Mouse (Mus musculus): Measurements from ENCODE around the gene Stoml2. TPM values are rescaled to one million over a fixed set of nuclear protein-coding genes. Genes with fewer than 3 reads are reported as not detected.

The Stoml2 gene
- total and polyA plus RNA-seq, 3 experiments, result 145 to 191 (median 157) TPM

GRCm38 (mm10) chr4:43045659-43046302 lies 14.3 kb upstream of the Stoml2 start, which contains the start of gene Fam214b:
Gene Fam214b, minus strand, starts transcription at chr4:43046220.
- peak within 1 kb of the TSS; percentile 73 for H3K4me3 ChIP-seq (ENCODE audit: low read depth, low read length)

DNA sequence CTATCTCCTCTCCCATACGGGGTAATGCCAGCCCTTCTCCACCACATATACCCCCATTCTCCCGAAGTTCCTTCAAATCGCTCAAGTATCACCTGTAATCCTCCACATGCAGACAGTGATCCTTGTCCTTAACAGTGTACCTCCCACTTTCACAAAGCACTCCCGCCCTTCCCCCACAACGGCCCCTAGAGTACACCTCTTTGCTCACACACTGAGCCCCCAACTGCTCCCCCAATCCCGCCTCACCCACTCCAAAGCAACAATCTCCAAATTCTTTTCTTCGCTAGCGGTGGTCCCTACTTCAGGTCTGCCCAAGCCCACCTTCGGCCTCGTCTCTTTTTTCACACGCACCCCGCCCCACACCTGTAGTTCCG lies 13.8 kb upstream of the Stoml2 start:
- H3K27me3 ChIP-seq (ENCODE audit: insufficient read depth, low read length), result peaks cover 9% of the 10 kb centered on the region
- peaks cover 59% of the 10 kb centered on the region for H3K4me1 ChIP-seq (ENCODE audit: insufficient read depth, low read depth, low read length)
- ATAC-seq (ENCODE audit: extremely low read depth, insufficient number of reproducible peaks, low FRiP score, poor library complexity, severe bottlenecking) (no peak), DNase-seq (ENCODE audit: low spot score) (no peak)
- H3K36me3 ChIP-seq (replicated peaks), result no peaks in the 10 kb centered on the region
- H3K4me3 ChIP-seq (ENCODE audit: low read depth, low read length), result peak overlapping the region; percentile 73
- TF ChIP-seq CTCF (IDR thresholded peaks at IDR 0.05; ENCODE audit: low read depth, low read length) (no peak), POLR2AphosphoS5 (IDR thresholded peaks at IDR 0.05; ENCODE audit: insufficient replicate concordance, low read depth, low read length) (no peak), GATA2 (IDR thresholded peaks at IDR 0.05; ENCODE audit: borderline replicate concordance, low read depth, low read length) (no peak), GATA1 (IDR thresholded peaks at IDR 0.05; ENCODE audit: borderline replicate concordance, low read length) (no peak), TAL1 (conservative IDR thresholded peaks at IDR 0.05; ENCODE audit: low read depth, low read length) (no peak)
- no peaks in the 10 kb centered on the region for H3K9me3 ChIP-seq (replicated peaks)

More at GRCm38 (mm10) chr4:43045659-43046302, 14.3 kb upstream of the Stoml2 start, which contains the start of gene Fam214b:
- H3K9me3 ChIP-seq (replicated peaks), result no peaks in the 10 kb centered on the region
- ATAC-seq (ENCODE audit: extremely low read depth, insufficient number of reproducible peaks, low FRiP score, poor library complexity, severe bottlenecking) (peak; percentile 85), DNase-seq (ENCODE audit: low spot score) (peak; percentile 65)
- peaks cover 9% of the 10 kb centered on the region for H3K27me3 ChIP-seq (ENCODE audit: insufficient read depth, low read length)
- no peaks in the 10 kb centered on the region for H3K36me3 ChIP-seq (replicated peaks)
- TF ChIP-seq POLR2AphosphoS5 (IDR thresholded peaks at IDR 0.05; ENCODE audit: insufficient replicate concordance, low read depth, low read length), result no peak
- no peak for TF ChIP-seq GATA1 (IDR thresholded peaks at IDR 0.05; ENCODE audit: borderline replicate concordance, low read length)
- TF ChIP-seq TAL1 (conservative IDR thresholded peaks at IDR 0.05; ENCODE audit: low read depth, low read length), result no peak
- TF ChIP-seq CTCF (IDR thresholded peaks at IDR 0.05; ENCODE audit: low read depth, low read length), result no peak
- TF ChIP-seq GATA2 (IDR thresholded peaks at IDR 0.05; ENCODE audit: borderline replicate concordance, low read depth, low read length), result no peak
- H3K4me1 ChIP-seq (ENCODE audit: insufficient read depth, low read depth, low read length), result peaks cover 54% of the 10 kb centered on the region

GRCm38 (mm10) chr4:43044673-43045072 lies 13.2 kb upstream of the Stoml2 start:
- no peaks in the 10 kb centered on the region for H3K36me3 ChIP-seq (replicated peaks)
- ATAC-seq (ENCODE audit: extremely low read depth, insufficient number of reproducible peaks, low FRiP score, poor library complexity, severe bottlenecking), result no peak
- peaks cover 65% of the 10 kb centered on the region for H3K4me1 ChIP-seq (ENCODE audit: insufficient read depth, low read depth, low read length)
- DNase-seq (ENCODE audit: low spot score), result no peak
- H3K9me3 ChIP-seq (replicated peaks), result no peaks in the 10 kb centered on the region
- peak overlapping the region; percentile 73 for H3K4me3 ChIP-seq (ENCODE audit: low read depth, low read length)
- TF ChIP-seq TAL1 (conservative IDR thresholded peaks at IDR 0.05; ENCODE audit: low read depth, low read length), result no peak
- TF ChIP-seq GATA1 (IDR thresholded peaks at IDR 0.05; ENCODE audit: borderline replicate concordance, low read length), result no peak
- no peak for TF ChIP-seq GATA2 (IDR thresholded peaks at IDR 0.05; ENCODE audit: borderline replicate concordance, low read depth, low read length)
- no peak for TF ChIP-seq CTCF (IDR thresholded peaks at IDR 0.05; ENCODE audit: low read depth, low read length)
- no peak for TF ChIP-seq POLR2AphosphoS5 (IDR thresholded peaks at IDR 0.05; ENCODE audit: insufficient replicate concordance, low read depth, low read length)
- peaks cover 6% of the 10 kb centered on the region for H3K27me3 ChIP-seq (ENCODE audit: insufficient read depth, low read length)

GRCm38 (mm10) chr4:43043644-43044357 lies 12.3 kb upstream of the Stoml2 start:
- Histone ChIP-seq H3K36me3 (replicated peaks) (no peaks in the 10 kb centered on the region), H3K27me3 (ENCODE audit: insufficient read depth, low read length) (peaks cover 6% of the 10 kb centered on the region), H3K9me3 (replicated peaks) (no peaks in the 10 kb centered on the region), H3K4me1 (ENCODE audit: insufficient read depth, low read depth, low read length) (peaks cover 73% of the 10 kb centered on the region), H3K4me3 (ENCODE audit: low read depth, low read length) (peak overlapping the region; percentile 35; the same call in 1 of the 2 replicates)
- DNase-seq (ENCODE audit: low spot score), result peak; percentile 17
- ATAC-seq (ENCODE audit: extremely low read depth, insufficient number of reproducible peaks, low FRiP score, poor library complexity, severe bottlenecking), result no peak
- no peak for TF ChIP-seq GATA1 (IDR thresholded peaks at IDR 0.05; ENCODE audit: borderline replicate concordance, low read length)
- no peak for TF ChIP-seq POLR2AphosphoS5 (IDR thresholded peaks at IDR 0.05; ENCODE audit: insufficient replicate concordance, low read depth, low read length)
- TF ChIP-seq TAL1 (conservative IDR thresholded peaks at IDR 0.05; ENCODE audit: low read depth, low read length), result no peak

GRCm38 (mm10) chr4:43040881-43041547 lies 9.5 kb upstream of the Stoml2 start:
- no peaks in the 10 kb centered on the region for H3K9me3 ChIP-seq (replicated peaks)
- ATAC-seq (ENCODE audit: extremely low read depth, insufficient number of reproducible peaks, low FRiP score, poor library complexity, severe bottlenecking) (no peak), DNase-seq (ENCODE audit: low spot score) (no peak)
- no peak for TF ChIP-seq POLR2AphosphoS5 (IDR thresholded peaks at IDR 0.05; ENCODE audit: insufficient replicate concordance, low read depth, low read length)
- no peak for TF ChIP-seq TAL1 (conservative IDR thresholded peaks at IDR 0.05; ENCODE audit: low read depth, low read length)
- no peak for TF ChIP-seq CTCF (IDR thresholded peaks at IDR 0.05; ENCODE audit: low read depth, low read length)
- no peak for TF ChIP-seq GATA1 (IDR thresholded peaks at IDR 0.05; ENCODE audit: borderline replicate concordance, low read length)
- no peak for TF ChIP-seq GATA2 (IDR thresholded peaks at IDR 0.05; ENCODE audit: borderline replicate concordance, low read depth, low read length)
- H3K4me1 ChIP-seq (ENCODE audit: insufficient read depth, low read depth, low read length), result peaks cover 83% of the 10 kb centered on the region
- peaks cover 2% of the 10 kb centered on the region; the same call in 1 of the 2 replicates for H3K27me3 ChIP-seq (ENCODE audit: insufficient read depth, low read length)
- H3K4me3 ChIP-seq (ENCODE audit: low read depth, low read length), result no peak overlapping the region
- H3K36me3 ChIP-seq (replicated peaks), result peaks cover 6% of the 10 kb centered on the region

DNA sequence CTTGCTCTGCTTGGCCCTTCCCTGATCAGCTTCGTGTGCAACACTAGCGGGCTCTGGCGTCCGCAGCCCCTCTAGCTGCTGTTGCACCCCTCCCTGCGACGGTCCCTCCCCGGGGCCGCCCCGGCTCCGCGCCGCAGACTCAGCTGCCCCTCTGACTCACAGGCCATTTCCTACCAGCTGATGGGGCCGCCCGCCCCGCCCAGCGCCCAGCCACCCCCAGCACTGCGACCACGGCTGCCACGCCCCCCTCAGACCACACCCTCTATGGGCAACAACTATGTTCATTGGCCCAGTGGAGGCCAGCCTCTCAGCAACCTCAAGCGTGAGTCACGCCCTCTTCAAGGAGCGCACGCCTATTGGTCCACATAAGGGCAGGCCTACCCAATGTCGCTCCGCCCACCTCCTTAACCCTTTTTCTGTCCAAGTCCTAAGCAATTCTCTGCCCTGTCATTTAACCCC lies 8.6 kb upstream of the Stoml2 start:
- H3K36me3 ChIP-seq (replicated peaks), result peaks cover 10% of the 10 kb centered on the region
- no peaks in the 10 kb centered on the region for H3K27me3 ChIP-seq (ENCODE audit: insufficient read depth, low read length)
- ATAC-seq (ENCODE audit: extremely low read depth, insufficient number of reproducible peaks, low FRiP score, poor library complexity, severe bottlenecking), result peak; percentile 88
- no peak for TF ChIP-seq POLR2AphosphoS5 (IDR thresholded peaks at IDR 0.05; ENCODE audit: insufficient replicate concordance, low read depth, low read length)
- no peak for TF ChIP-seq GATA2 (IDR thresholded peaks at IDR 0.05; ENCODE audit: borderline replicate concordance, low read depth, low read length)
- no peak for TF ChIP-seq CTCF (IDR thresholded peaks at IDR 0.05; ENCODE audit: low read depth, low read length)
- TF ChIP-seq GATA1 (IDR thresholded peaks at IDR 0.05; ENCODE audit: borderline replicate concordance, low read length), result no peak
- no peak for TF ChIP-seq TAL1 (conservative IDR thresholded peaks at IDR 0.05; ENCODE audit: low read depth, low read length)
- peak overlapping the region; percentile 77 for H3K4me3 ChIP-seq (ENCODE audit: low read depth, low read length)
- peaks cover 84% of the 10 kb centered on the region for H3K4me1 ChIP-seq (ENCODE audit: insufficient read depth, low read depth, low read length)
- H3K9me3 ChIP-seq (replicated peaks), result no peaks in the 10 kb centered on the region
- peak; percentile 72 for DNase-seq (ENCODE audit: low spot score)
